Mouse (Mus musculus) layer of hippocampus, postnatal 36 days (tissue): ENCODE results near the gene Olfr951. TPM values are rescaled to one million over a fixed set of nuclear protein-coding genes. Genes with fewer than 3 reads are reported as not detected.

Experiments used
- DNase-seq, 2 experiments: peaks; one replicate each; pipeline ENCODE4 v3.0.0; 2022
- total RNA-seq, 2 experiments: library from RNA; stranded (reverse); gene quantifications; 2 replicates each; pipeline ENCODE4 v1.2.3; 2021

The Olfr951 gene
- not detected for total RNA-seq

- no peak for DNase-seq
Observed at GRCm38 (mm10) chr9:39387110-39387509, at the start of gene Olfr951. Gene Olfr951 (plus strand): TSS chr9:39387410.

- DNase-seq = no peak
Observed at GRCm38 (mm10) chr9:39427048-39427447, 39.8 kb downstream of the Olfr951 start, which contains the start of gene Olfr952. Gene Olfr952 (minus strand): TSS chr9:39427148.

Other genes with a start within 250 kb of the Olfr951 start
- gene Olfr943, start 221.1 kb upstream of the Olfr951 start, total RNA-seq = not detected
- not detected for gene Olfr944, start 185.5 kb upstream of the Olfr951 start, total RNA-seq
- gene Olfr1537, start 137.4 kb upstream of the Olfr951 start, total RNA-seq = not detected
- gene Olfr945, start 110.6 kb upstream of the Olfr951 start, total RNA-seq = not detected
- not detected for gene Olfr948, start 61.4 kb upstream of the Olfr951 start, total RNA-seq
- gene Olfr952, start 39.7 kb downstream of the Olfr951 start, total RNA-seq = not detected
- gene Olfr954, start 69.3 kb downstream of the Olfr951 start, total RNA-seq = not detected
- not detected for gene Olfr955, start 84.5 kb downstream of the Olfr951 start, total RNA-seq
- gene Olfr44, start 106.6 kb downstream of the Olfr951 start, total RNA-seq = not detected
- not detected for gene Olfr957, start 128.4 kb downstream of the Olfr951 start, total RNA-seq
- gene Olfr958, start 166.6 kb downstream of the Olfr951 start, total RNA-seq = not detected
- gene Olfr959, start 188.2 kb downstream of the Olfr951 start, total RNA-seq = not detected
- 1 to 10 TPM; 4.1 to 4.2 TPM for gene AW551984, start 217.0 kb downstream of the Olfr951 start, total RNA-seq
- not detected for gene Olfr148, start 223.2 kb downstream of the Olfr951 start, total RNA-seq
- gene Olfr960, start 234.0 kb downstream of the Olfr951 start, total RNA-seq = not detected